Mouse (Mus musculus) intestine, embryonic 14.5 days (tissue): Measurements from ENCODE around the gene Irf3. TPM values are rescaled to one million over a fixed set of nuclear protein-coding genes. Genes with fewer than 3 reads are reported as not detected.

Source experiments
- ATAC-seq: fragments of 200-750 bp; cut with Nextera tagmentation; replicated peaks from 2 replicates; pipeline ENCODE4 v1.8.0; 2017; ENCODE audit warnings: low read depth, moderate number of reproducible peaks, moderate TSS enrichment, moderate library complexity; ENCODE audit not compliant: low FRiP score, low TSS enrichment
- DNase-seq: peaks from one replicate; pipeline ENCODE4 v3.0.0-alpha.2; 2018; ENCODE audit warnings: low spot score
- H3K27ac ChIP-seq: fragments of 300-500 bp; sonication (generic); 2 replicates; pipeline ENCODE4 v1.5.1; 2014; ENCODE audit warnings: low read depth, mild to moderate bottlenecking, control low read depth
- H3K27me3 ChIP-seq: fragments of 300-500 bp; sonication (generic); replicated peaks from 2 replicates; pipeline ENCODE4 v1.6.1; 2014; ENCODE audit warnings: low read length, control low read depth; ENCODE audit not compliant: control insufficient read depth, insufficient read depth
- H3K36me3 ChIP-seq: fragments of 300-500 bp; sonication (generic); 2 replicates; pipeline ENCODE4 v1.6.1; 2014; ENCODE audit warnings: low read length, control low read depth; ENCODE audit not compliant: control insufficient read depth, insufficient read depth
- H3K4me1 ChIP-seq: fragments of 300-500 bp; sonication (generic); replicated peaks from 2 replicates; pipeline ENCODE4 v1.6.1; 2014; ENCODE audit warnings: low read length, control low read depth, mixed read lengths; ENCODE audit not compliant: control insufficient read depth, insufficient read depth
- H3K4me2 ChIP-seq: fragments of 300-500 bp; sonication (generic); 2 replicates; pipeline ENCODE4 v1.6.1; 2014; ENCODE audit warnings: low read length
- H3K4me3 ChIP-seq: fragments of 300-500 bp; sonication (generic); 2 replicates; pipeline ENCODE4 v1.5.1; 2014; ENCODE audit warnings: low read depth, low read length, control low read depth, mixed read lengths
- H3K9ac ChIP-seq: fragments of 300-500 bp; sonication (generic); 2 replicates; pipeline ENCODE4 v1.6.1; 2014; ENCODE audit warnings: mild to moderate bottlenecking, low read length
- H3K9me3 ChIP-seq: fragments of 300-500 bp; sonication (generic); 2 replicates; pipeline ENCODE4 v1.6.1; 2016; ENCODE audit warnings: low read length, control low read depth; ENCODE audit not compliant: control insufficient read depth
- WGBS: fragments of 180-500 bp; shearing (Covaris S2); extraction: QIAGEN DNeasy Blood & Tissue Kit; methylation state at CpG from one replicate; pipeline ENCODE4 v1.1.7; 2014; 5-methylcytosine and 5-hydroxymethylcytosine counted together
- polyA plus RNA-seq: library from polyadenylated mRNA; unstranded; fragments of >200 nt; fragmentation: Nextera tagmentation; extraction: Ambion mirVana; gene quantifications from 2 replicates; pipeline ENCODE4 v1.2.1, GENCODE M21; 2014

The Irf3 gene
- polyA plus RNA-seq, 1 experiment from 2014 or later = 91.7 TPM

GRCm38 (mm10) chr7:44983085-44983484 is 14.4 kb upstream of the Irf3 start:
- no peak overlapping the region for H3K9ac ChIP-seq
- no peaks in the 10 kb centered on the region for H3K9me3 ChIP-seq
- no peaks in the 10 kb centered on the region for H3K27me3 ChIP-seq
- peaks cover 17% of the 10 kb centered on the region for H3K4me1 ChIP-seq
- no peak overlapping the region for H3K4me2 ChIP-seq
- peaks cover 49% of the 10 kb centered on the region for H3K36me3 ChIP-seq
- WGBS = 32% methylated on average over 6 of the region's 6 CpGs
- no peak overlapping the region for H3K4me3 ChIP-seq
- no peak overlapping the region for H3K27ac ChIP-seq
- DNase-seq (peak; percentile 96), ATAC-seq (no peak)

- Histone ChIP-seq H3K27me3 (no peaks in the 10 kb centered on the region), H3K9me3 (no peaks in the 10 kb centered on the region), H3K9ac (no peak overlapping the region), H3K4me2 (peak overlapping the region; percentile 68), H3K36me3 (peaks cover 38% of the 10 kb centered on the region), H3K4me1 (peaks cover 22% of the 10 kb centered on the region), H3K27ac (no peak overlapping the region), H3K4me3 (peak overlapping the region; percentile 99)
- 78% methylated on average over 7 of the region's 7 CpGs for WGBS
- ATAC-seq = no peak
- no peak for DNase-seq
Measured at GRCm38 (mm10) chr7:44983944-44984832, 13.3 kb upstream of the Irf3 start.

GRCm38 (mm10) chr7:44984833-44985164 is 12.6 kb upstream of the Irf3 start:
- Histone ChIP-seq H3K36me3 (peaks cover 32% of the 10 kb centered on the region), H3K4me3 (peak overlapping the region; percentile 99), H3K27me3 (no peaks in the 10 kb centered on the region), H3K4me2 (peak overlapping the region; percentile 68), H3K9me3 (no peaks in the 10 kb centered on the region), H3K4me1 (peaks cover 22% of the 10 kb centered on the region), H3K9ac (no peak overlapping the region; the same call in 1 of the 2 replicates), H3K27ac (no peak overlapping the region)
- 28% methylated on average over 3 of the region's 3 CpGs for WGBS
- no peak for DNase-seq
- ATAC-seq = no peak

- Histone ChIP-seq H3K27ac (peak overlapping the region; percentile 93), H3K9ac (peak overlapping the region; percentile 99), H3K27me3 (no peaks in the 10 kb centered on the region), H3K9me3 (no peaks in the 10 kb centered on the region), H3K36me3 (peaks cover 32% of the 10 kb centered on the region), H3K4me1 (peaks cover 22% of the 10 kb centered on the region), H3K4me2 (peak overlapping the region; percentile 68), H3K4me3 (peak overlapping the region; percentile 99)
- ATAC-seq (peak; percentile 11), DNase-seq (peak; percentile 86)
- under 1% methylated on average over 44 of the region's 45 CpGs for WGBS
Measured at GRCm38 (mm10) chr7:44985595-44986191, 11.8 kb upstream of the Irf3 start.

GRCm38 (mm10) chr7:44986192-44986878 is 11.1 kb upstream of the Irf3 start, which contains the start of gene Prmt1:
Gene Prmt1, minus strand, starts transcription at chr7:44986568.
- H3K27me3 ChIP-seq = no peaks in the 10 kb centered on the region
- ATAC-seq (peak; percentile 94), DNase-seq (peak; percentile 99)
- WGBS = under 1% methylated on average over 42 of the region's 42 CpGs
- H3K4me2 ChIP-seq = peak within 1 kb of the TSS; percentile 77
- H3K4me3 ChIP-seq = peak within 1 kb of the TSS; percentile 99
- peak within 1 kb of the TSS; percentile 99 for H3K9ac ChIP-seq
- H3K36me3 ChIP-seq = peaks cover 32% of the 10 kb centered on the region
- H3K4me1 ChIP-seq = peaks cover 22% of the 10 kb centered on the region
- no peaks in the 10 kb centered on the region for H3K9me3 ChIP-seq
- peak within 1 kb of the TSS; percentile 93 for H3K27ac ChIP-seq

- Histone ChIP-seq H3K27ac (peak overlapping the region; percentile 84), H3K4me3 (peak overlapping the region; percentile 74), H3K4me2 (peak overlapping the region; percentile 77), H3K4me1 (peaks cover 22% of the 10 kb centered on the region), H3K9me3 (no peaks in the 10 kb centered on the region), H3K27me3 (no peaks in the 10 kb centered on the region), H3K36me3 (peaks cover 32% of the 10 kb centered on the region), H3K9ac (peak overlapping the region; percentile 80)
- ATAC-seq = peak; percentile 34
- WGBS = under 1% methylated on average over 29 of the region's 29 CpGs
- DNase-seq = peak; percentile 91
Measured at GRCm38 (mm10) chr7:44986879-44987718, 10.3 kb upstream of the Irf3 start.

- Histone ChIP-seq H3K4me3 (peak overlapping the region; percentile 84), H3K4me1 (peaks cover 18% of the 10 kb centered on the region), H3K9ac (peak overlapping the region; percentile 86), H3K9me3 (no peaks in the 10 kb centered on the region), H3K27ac (peak overlapping the region; percentile 86; the same call in 1 of the 2 replicates), H3K4me2 (peak overlapping the region; percentile 96), H3K36me3 (peaks cover 63% of the 10 kb centered on the region), H3K27me3 (no peaks in the 10 kb centered on the region)
- ATAC-seq (no peak), DNase-seq (no peak)
- WGBS = 10% methylated on average over 10 of the region's 10 CpGs
Measured at GRCm38 (mm10) chr7:44996672-44997071, 776 bp upstream of the Irf3 start.
